Mouse (Mus musculus): ENCODE data around the gene Kif5a.

DNA sequence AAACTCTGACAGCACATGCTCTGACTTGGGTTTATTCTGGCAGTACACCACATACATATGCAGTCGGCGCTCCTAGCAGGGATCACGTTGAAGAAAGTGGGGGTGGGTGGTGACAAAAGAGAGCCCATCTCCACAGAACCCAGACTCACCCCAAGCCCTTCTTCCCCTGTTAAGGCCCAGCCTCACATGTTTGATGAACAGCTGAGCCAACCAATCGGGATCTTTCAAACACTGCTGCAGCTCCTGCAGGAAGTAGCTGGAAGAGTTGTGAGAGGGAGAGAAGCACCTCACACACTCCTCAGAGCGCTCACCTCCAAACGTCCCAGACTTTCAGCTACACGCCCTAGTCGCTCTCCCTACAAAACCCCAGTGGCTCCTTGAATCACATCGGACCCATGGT, 78.0 kb downstream of the Kif5a start:
- TF ChIP-seq CTCF (IDR thresholded peaks at IDR 0.05; ENCODE audit: control insufficient read depth, insufficient read depth, low read length) = no peak
- TF ChIP-seq POLR2A (IDR thresholded peaks at IDR 0.05; ENCODE audit: borderline replicate concordance, control insufficient read depth, low read depth, low read length) = no peak

All from bone marrow, adult 2 months (tissue).